Mouse (Mus musculus) forebrain, embryonic 15.5 days (tissue): ENCODE results near the gene Tfap2e. TPM values are rescaled to one million over a fixed set of nuclear protein-coding genes. Genes with fewer than 3 reads are reported as not detected.

ENCODE experiments used
- ATAC-seq: fragments of 200-750 bp; cut with Nextera tagmentation; replicated peaks from 2 replicates; pipeline ENCODE4 v1.8.0; 2017; ENCODE audit warnings: mild to moderate bottlenecking, moderate TSS enrichment, moderate library complexity
- H3K27ac ChIP-seq: fragments of 300-500 bp; sonication (generic); replicated peaks from 2 replicates; pipeline ENCODE4 v1.5.1; 2015; ENCODE audit warnings: mild to moderate bottlenecking, inconsistent platforms
- H3K27me3 ChIP-seq: fragments of 300-500 bp; sonication (generic); 2 replicates; pipeline ENCODE4 v1.6.1; 2015; ENCODE audit warnings: inconsistent platforms
- H3K36me3 ChIP-seq: fragments of 300-500 bp; sonication (generic); 2 replicates; pipeline ENCODE4 v1.6.1; 2015; ENCODE audit warnings: mild to moderate bottlenecking, inconsistent platforms
- H3K4me1 ChIP-seq: fragments of 300-500 bp; sonication (generic); 2 replicates; pipeline ENCODE4 v1.6.1; 2015; ENCODE audit warnings: inconsistent platforms
- H3K4me2 ChIP-seq: fragments of 300-500 bp; sonication (generic); replicated peaks from 2 replicates; pipeline ENCODE4 v1.6.1; 2015; ENCODE audit warnings: mild to moderate bottlenecking, inconsistent platforms
- H3K4me3 ChIP-seq: fragments of 300-500 bp; sonication (generic); 2 replicates; pipeline ENCODE4 v1.5.1; 2015; ENCODE audit warnings: mild to moderate bottlenecking, inconsistent platforms
- H3K9ac ChIP-seq: fragments of 300-500 bp; sonication (generic); replicated peaks from 2 replicates; pipeline ENCODE4 v1.6.1; 2015; ENCODE audit warnings: mild to moderate bottlenecking, inconsistent platforms
- H3K9me3 ChIP-seq: fragments of 300-500 bp; sonication (generic); 2 replicates; pipeline ENCODE4 v1.6.1; 2016; ENCODE audit warnings: inconsistent platforms
- WGBS: fragments of 180-500 bp; shearing (Covaris S2); methylation state at CpG from one replicate; pipeline ENCODE4 v1.1.7; 2015; ENCODE audit warnings: mixed read lengths; 5-methylcytosine and 5-hydroxymethylcytosine counted together
- polyA plus RNA-seq: library from polyadenylated mRNA; unstranded; fragments of >200 nt; fragmentation: Nextera tagmentation; extraction: Ambion mirVana; gene quantifications from 2 replicates; pipeline ENCODE4 v1.2.1, GENCODE M21; 2015

Tfap2e gene
- polyA plus RNA-seq, 1 experiment from 2014 or later = 0.78 TPM

DNA sequence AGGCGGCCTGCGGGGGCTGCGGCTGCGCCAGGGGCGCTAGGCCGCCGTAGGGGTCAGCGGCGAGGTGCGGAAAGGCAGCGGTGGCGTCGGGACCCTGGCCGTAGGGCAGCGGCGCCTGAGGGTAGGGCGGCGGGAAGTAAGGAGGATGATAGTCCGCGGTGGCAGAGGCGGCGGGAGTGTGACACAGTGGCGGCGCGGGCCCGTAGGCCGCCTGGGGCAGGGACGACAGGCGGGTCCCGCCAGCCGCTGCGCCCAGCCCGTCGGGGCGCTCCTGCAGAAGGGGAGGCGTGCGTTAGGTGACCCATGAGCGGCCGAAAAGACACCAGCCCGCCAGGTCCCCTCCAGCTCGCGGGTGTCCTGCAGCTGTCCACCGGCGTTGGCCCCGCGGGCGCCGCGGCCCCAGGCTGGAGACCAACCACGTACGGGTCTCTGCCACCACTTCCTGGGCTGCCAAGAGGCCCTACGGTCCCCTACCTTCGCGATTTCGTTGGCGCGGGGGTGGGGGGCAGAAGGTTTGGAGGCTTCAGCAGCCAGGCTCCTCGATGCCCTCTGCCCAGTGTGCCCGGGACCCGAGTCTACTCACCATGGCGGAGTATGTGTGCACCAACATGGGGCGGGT, 549 bp downstream of the Tfap2e start:
- Histone ChIP-seq H3K27me3 (peaks cover 90% of the 10 kb centered on the region), H3K4me1 (peaks cover 18% of the 10 kb centered on the region), H3K4me2 (peak overlapping the region; percentile 42), H3K9me3 (no peaks in the 10 kb centered on the region), H3K9ac (no peak overlapping the region), H3K4me3 (peak overlapping the region; percentile 29), H3K36me3 (no peaks in the 10 kb centered on the region), H3K27ac (no peak overlapping the region)
- 0 out of 2 replicates have a peak, but pooled peaks have one; percentile 13 for ATAC-seq
- WGBS = 1% methylated on average over 61 of the region's 62 CpGs

DNA sequence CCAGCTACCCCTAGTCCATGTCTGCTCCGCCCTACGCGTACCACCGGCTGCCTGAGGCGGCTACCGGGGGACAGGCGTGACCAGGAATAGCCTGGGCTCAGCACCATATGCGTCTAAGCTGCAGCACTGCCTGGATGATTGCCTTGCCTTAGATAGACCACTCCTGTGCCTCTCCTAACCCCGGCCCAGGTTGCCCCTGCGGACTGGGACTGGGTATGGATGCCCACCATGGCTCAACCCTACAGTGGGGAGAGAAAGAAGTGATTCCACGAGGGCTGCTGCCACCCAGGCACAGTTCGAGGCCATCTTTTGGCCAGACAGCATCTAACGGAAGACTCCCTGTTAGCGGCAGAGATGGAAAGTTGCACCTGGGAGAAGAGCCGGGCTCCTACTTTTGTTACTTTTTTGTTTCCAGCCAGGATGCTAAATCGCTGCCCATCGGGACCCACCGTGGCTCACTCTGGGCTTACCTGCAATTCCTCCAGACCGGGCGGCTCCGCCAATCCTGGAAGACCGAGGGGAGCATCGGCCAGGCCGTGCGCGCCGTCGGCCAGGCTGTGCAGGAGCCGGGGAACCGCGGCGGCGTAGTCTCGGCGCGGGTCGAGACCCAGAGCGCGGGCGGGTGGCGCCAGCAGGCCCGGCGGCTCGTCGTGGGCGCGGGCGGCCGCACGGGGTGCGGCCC, 1.2 kb downstream of the Tfap2e start:
- H3K36me3 ChIP-seq = no peaks in the 10 kb centered on the region
- no peak for ATAC-seq
- no peak overlapping the region for H3K27ac ChIP-seq
- peak overlapping the region; percentile 29 for H3K4me3 ChIP-seq
- 2% methylated on average over 51 of the region's 51 CpGs for WGBS
- H3K9ac ChIP-seq = no peak overlapping the region
- no peaks in the 10 kb centered on the region for H3K9me3 ChIP-seq
- H3K4me1 ChIP-seq = peaks cover 18% of the 10 kb centered on the region
- H3K4me2 ChIP-seq = peak overlapping the region; percentile 42
- H3K27me3 ChIP-seq = peaks cover 96% of the 10 kb centered on the region

DNA sequence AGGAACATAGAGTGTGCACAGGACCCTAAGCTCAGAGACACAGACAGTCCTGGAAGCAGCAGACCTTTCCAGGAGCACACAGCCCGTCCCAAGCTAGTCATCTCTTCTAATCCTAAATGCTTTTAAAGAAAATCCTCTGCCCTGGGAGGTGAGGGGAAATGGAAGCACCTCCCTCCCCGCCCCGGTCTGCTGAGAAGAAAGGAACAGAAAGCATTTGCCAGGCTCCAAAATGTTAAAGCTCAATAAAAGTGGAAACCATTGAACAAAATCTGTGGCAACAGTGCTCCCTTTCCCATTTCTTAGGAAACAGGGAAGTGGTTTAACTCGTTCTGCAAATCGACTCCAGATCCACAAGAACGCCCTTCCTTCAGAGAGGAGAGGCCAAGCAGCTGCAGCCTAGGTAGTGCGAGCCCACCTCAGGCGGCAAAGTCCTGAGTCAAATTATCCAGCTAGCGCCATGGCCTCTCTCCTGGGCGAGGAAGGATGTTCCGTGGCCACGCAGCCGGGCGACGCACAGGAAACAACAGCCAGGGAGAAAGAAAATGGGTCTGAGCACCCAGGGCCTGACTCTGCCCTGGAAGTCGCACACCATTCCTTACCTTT, 1.9 kb downstream of the Tfap2e start:
- 3% methylated on average over 16 of the region's 16 CpGs for WGBS
- Histone ChIP-seq H3K36me3 (no peaks in the 10 kb centered on the region), H3K27me3 (peaks cover 94% of the 10 kb centered on the region), H3K9me3 (no peaks in the 10 kb centered on the region), H3K4me2 (no peak overlapping the region), H3K4me1 (peaks cover 18% of the 10 kb centered on the region), H3K9ac (no peak overlapping the region), H3K4me3 (0 out of 2 replicates have a peak overlapping the region, but pooled peaks have one; percentile 1), H3K27ac (no peak overlapping the region)
- ATAC-seq = no peak

GRCm38 (mm10) chr4:126732531-126733380, 3.3 kb downstream of the Tfap2e start:
- Histone ChIP-seq H3K27me3 (peaks cover 81% of the 10 kb centered on the region), H3K4me2 (no peak overlapping the region), H3K9ac (no peak overlapping the region), H3K36me3 (no peaks in the 10 kb centered on the region), H3K27ac (no peak overlapping the region), H3K4me1 (peaks cover 18% of the 10 kb centered on the region), H3K4me3 (no peak overlapping the region), H3K9me3 (no peaks in the 10 kb centered on the region)
- 2% methylated on average over 26 of the region's 26 CpGs for WGBS
- no peak for ATAC-seq

DNA sequence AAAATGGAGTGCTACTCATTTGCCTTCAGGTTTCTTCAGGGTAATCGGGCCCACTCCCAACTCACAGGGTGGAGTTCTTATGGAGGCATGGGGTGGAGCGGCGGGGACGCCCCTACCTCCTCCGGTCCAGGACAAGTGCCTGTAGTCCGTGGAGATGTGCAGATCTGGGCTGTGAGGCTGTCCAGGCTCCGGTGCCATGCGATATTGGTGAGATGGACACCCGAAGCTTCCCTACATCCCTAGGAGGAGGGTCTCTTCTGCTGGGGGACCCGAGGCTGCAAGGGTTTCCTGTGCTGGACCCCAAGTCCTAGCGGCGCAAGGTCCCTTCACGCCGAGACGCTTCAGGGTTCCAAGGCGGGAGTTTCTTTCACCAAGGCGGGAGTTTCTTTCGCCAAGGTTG, 3.9 kb downstream of the Tfap2e start:
- H3K4me2 ChIP-seq = no peak overlapping the region
- under 1% methylated on average over 18 of the region's 18 CpGs for WGBS
- ATAC-seq = no peak

GRCm38 (mm10) chr4:126707439-126707826, 28.6 kb downstream of the Tfap2e start:
- 79% methylated on average over 5 of the region's 5 CpGs for WGBS
- Histone ChIP-seq H3K4me1 (no peaks in the 10 kb centered on the region), H3K36me3 (peaks cover 68% of the 10 kb centered on the region), H3K9ac (no peak overlapping the region), H3K4me2 (no peak overlapping the region), H3K9me3 (no peaks in the 10 kb centered on the region), H3K27me3 (no peaks in the 10 kb centered on the region), H3K27ac (no peak overlapping the region), H3K4me3 (no peak overlapping the region)
- no peak for ATAC-seq

More for the DNA sequence above, 3.9 kb downstream of the Tfap2e start:
- Histone ChIP-seq H3K9ac (no peak overlapping the region), H3K9me3 (no peaks in the 10 kb centered on the region), H3K36me3 (no peaks in the 10 kb centered on the region), H3K4me1 (peaks cover 18% of the 10 kb centered on the region), H3K27ac (no peak overlapping the region), H3K27me3 (peaks cover 74% of the 10 kb centered on the region), H3K4me3 (no peak overlapping the region)

- no peak overlapping the region for H3K4me3 ChIP-seq
- ATAC-seq = no peak
- WGBS = 74% methylated on average over 12 of the region's 12 CpGs
- H3K27ac ChIP-seq = no peak overlapping the region
- H3K9ac ChIP-seq = no peak overlapping the region
- no peaks in the 10 kb centered on the region for H3K4me1 ChIP-seq
- H3K27me3 ChIP-seq = no peaks in the 10 kb centered on the region
- no peaks in the 10 kb centered on the region for H3K9me3 ChIP-seq
- H3K4me2 ChIP-seq = no peak overlapping the region
- H3K36me3 ChIP-seq = peaks cover 66% of the 10 kb centered on the region
Measured at GRCm38 (mm10) chr4:126706630-126707438, 29.2 kb downstream of the Tfap2e start.

GRCm38 (mm10) chr4:126696908-126697307, 39.1 kb downstream of the Tfap2e start:
- Histone ChIP-seq H3K27ac (no peak overlapping the region), H3K9ac (no peak overlapping the region), H3K4me3 (no peak overlapping the region), H3K36me3 (peaks cover 9% of the 10 kb centered on the region; the same call in 1 of the 2 replicates), H3K4me1 (no peaks in the 10 kb centered on the region), H3K4me2 (no peak overlapping the region), H3K9me3 (no peaks in the 10 kb centered on the region), H3K27me3 (no peaks in the 10 kb centered on the region)
- ATAC-seq = no peak
- 96% methylated on average over 4 of the region's 4 CpGs for WGBS

GRCm38 (mm10) chr4:126693021-126693420, 43.0 kb downstream of the Tfap2e start:
- Histone ChIP-seq H3K4me3 (no peak overlapping the region), H3K27me3 (no peaks in the 10 kb centered on the region), H3K27ac (no peak overlapping the region; the same call in 1 of the 2 replicates), H3K4me2 (no peak overlapping the region), H3K36me3 (peaks cover 10% of the 10 kb centered on the region), H3K4me1 (no peaks in the 10 kb centered on the region), H3K9me3 (no peaks in the 10 kb centered on the region), H3K9ac (no peak overlapping the region)
- 76% methylated on average over 5 of the region's 5 CpGs for WGBS
- no peak for ATAC-seq

- Histone ChIP-seq H3K9me3 (no peaks in the 10 kb centered on the region), H3K27me3 (no peaks in the 10 kb centered on the region), H3K4me2 (no peak overlapping the region), H3K36me3 (peaks cover 43% of the 10 kb centered on the region), H3K4me1 (no peaks in the 10 kb centered on the region), H3K4me3 (no peak overlapping the region), H3K9ac (no peak overlapping the region), H3K27ac (no peak overlapping the region)
- no peak for ATAC-seq
- WGBS = 87% methylated on average over 2 of the region's 2 CpGs
Measured at GRCm38 (mm10) chr4:126689457-126689856, 46.6 kb downstream of the Tfap2e start.

DNA sequence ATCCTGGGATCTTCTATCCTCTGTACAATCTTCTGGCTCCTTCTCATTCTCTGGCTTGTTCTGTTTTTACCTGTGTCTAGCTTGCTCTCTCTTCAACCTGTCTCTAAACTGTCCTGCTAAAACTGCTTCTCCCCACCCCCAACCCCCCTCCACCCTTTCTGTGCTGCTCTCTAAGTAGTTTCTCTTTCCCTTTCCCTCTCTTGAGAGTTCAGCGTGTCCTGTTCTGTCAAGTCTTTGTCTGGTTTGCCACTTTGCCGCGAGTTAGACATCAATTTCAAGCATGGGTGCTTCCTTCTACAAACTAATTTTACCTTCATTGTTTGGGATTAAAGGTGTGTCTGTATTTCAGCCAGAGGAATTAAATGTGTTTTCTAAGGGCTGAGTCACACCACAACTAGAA, 53.0 kb downstream of the Tfap2e start:
- no peaks in the 10 kb centered on the region for H3K27me3 ChIP-seq
- H3K9ac ChIP-seq = no peak overlapping the region
- H3K27ac ChIP-seq = no peak overlapping the region
- peaks cover 17% of the 10 kb centered on the region for H3K4me1 ChIP-seq
- WGBS = 36% methylated on average over 3 of the region's 3 CpGs
- H3K9me3 ChIP-seq = no peaks in the 10 kb centered on the region
- H3K36me3 ChIP-seq = peaks cover 37% of the 10 kb centered on the region
- no peak overlapping the region for H3K4me3 ChIP-seq
- no peak for ATAC-seq
- no peak overlapping the region for H3K4me2 ChIP-seq
